ENCODE assay signal across 9 mouse cellular contexts in the genomic region with DNA sequence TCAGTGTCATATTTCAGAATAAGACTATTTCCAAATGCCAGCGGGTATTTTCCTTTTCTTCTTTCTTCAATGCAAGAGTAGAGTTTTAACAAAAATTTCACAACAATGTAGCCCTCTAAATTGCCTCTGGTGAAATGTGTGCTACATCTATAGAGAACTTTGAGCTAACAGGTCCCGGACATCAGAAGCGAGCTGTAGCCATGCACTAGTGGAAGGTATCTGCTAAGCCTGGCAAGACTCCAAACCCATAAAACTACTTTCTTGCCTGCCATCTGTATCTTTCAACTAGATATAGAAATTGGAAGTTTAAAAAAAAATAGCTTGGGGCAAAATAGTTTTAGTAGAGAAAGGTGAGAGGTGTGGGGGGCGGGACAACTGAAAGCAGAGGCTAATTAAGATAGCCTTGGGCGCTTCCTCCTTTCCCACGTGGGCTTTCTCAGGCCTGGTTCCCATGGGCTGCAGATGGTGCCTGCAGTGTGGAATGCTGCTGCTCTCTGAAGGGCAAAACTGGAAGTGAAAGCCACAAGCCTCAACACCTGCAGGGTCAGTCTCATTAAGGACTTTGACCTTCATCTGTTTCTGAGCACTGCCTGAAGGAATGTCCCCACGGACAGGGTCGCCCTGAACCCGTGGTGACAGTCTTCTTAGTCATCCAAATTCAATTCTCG.
A peak's percentile ranks its signal among the peaks of the same experiment; 100 is the strongest.
DNase-seq lines count a peak whose midpoint lies in the region; ATAC-seq lines count a peak whose summit lies in the region.
"Had no signal": no experiment of that assay in that cellular context is flagged by ENCODE, and none has a peak within 500 bp of the region (broad histone marks: within the 10 kb centered on the region; RNA-seq: fewer than 3 reads in every experiment).

No protein-coding gene starts in this region.

- no peaks in the 10 kb centered on the region for H3K36me3 ChIP-seq in forebrain, embryonic 11.5 days (ENCODE audit: control insufficient read depth, insufficient read depth, low read length)
- no peaks in the 10 kb centered on the region for H3K36me3 ChIP-seq in forebrain, embryonic 12.5 days (replicated peaks)
- H3K36me3 ChIP-seq: hindbrain, embryonic 15.5 days had no signal

- WGBS in forebrain, embryonic 11.5 days = 69% methylated on average over 10 of the region's 10 CpGs
- WGBS in forebrain, embryonic 12.5 days = 67% methylated on average over 10 of the region's 10 CpGs

- no peak overlapping the region for H3K4me2 ChIP-seq in forebrain, embryonic 11.5 days (ENCODE audit: low read depth, low read length, severe bottlenecking)
- no peak overlapping the region for H3K4me2 ChIP-seq in forebrain, embryonic 12.5 days
- H3K4me2 ChIP-seq: hindbrain, embryonic 15.5 days had no signal

- ATAC-seq in forebrain, embryonic 11.5 days (replicated peaks; ENCODE audit: low FRiP score) = 0 out of 2 replicates have a peak, but pooled peaks have one; percentile 42
- no peak; the same call in 1 of the 2 replicates for ATAC-seq in forebrain, embryonic 12.5 days (ENCODE audit: low FRiP score)
- ATAC-seq in inflammation-experienced regulatory T-cells, adult 6 months = no peak

- 0 out of 2 replicates have a peak, but pooled peaks cover 2% of the 10 kb centered on the region for H3K4me1 ChIP-seq in forebrain, embryonic 11.5 days (replicated peaks; ENCODE audit: control insufficient read depth, insufficient read depth, low read length)
- H3K4me1 ChIP-seq in forebrain, embryonic 12.5 days = no peaks in the 10 kb centered on the region
- H3K4me1 ChIP-seq: hindbrain, embryonic 15.5 days had no signal

- intact Hi-C loops in gastrocnemius, postnatal 14 days (cut with DNase I; ENCODE audit: low total_unique reads) = no loop called here

- no peaks in the 10 kb centered on the region for H3K27me3 ChIP-seq in forebrain, embryonic 11.5 days (ENCODE audit: control insufficient read depth, insufficient read depth, low read length)
- no peaks in the 10 kb centered on the region for H3K27me3 ChIP-seq in forebrain, embryonic 12.5 days
- H3K27me3 ChIP-seq: hindbrain, embryonic 15.5 days had no signal

- no peak overlapping the region for H3K9ac ChIP-seq in forebrain, embryonic 11.5 days (ENCODE audit: low read length)
- H3K9ac ChIP-seq in forebrain, embryonic 12.5 days = no peak overlapping the region
- H3K9ac ChIP-seq: hindbrain, embryonic 15.5 days had no signal

- peak; percentile 53 for DNase-seq in forebrain, embryonic 11.5 days (ENCODE audit: low spot score)
- DNase-seq in 3T3-L1 (ENCODE audit: low read depth, low spot score) = peak; percentile 18
- DNase-seq in embryo, embryonic 11 days = peak; percentile 58
- peak; percentile 22 for DNase-seq in kidney, postnatal 10 days
- no peak for DNase-seq in thymus, postnatal 0 days (ENCODE audit: low spot score)
- DNase-seq in gastrocnemius, postnatal 14 days = no peak

- H3K9me3 ChIP-seq in forebrain, embryonic 11.5 days (ENCODE audit: control insufficient read depth, low read length) = no peaks in the 10 kb centered on the region
- H3K9me3 ChIP-seq in forebrain, embryonic 12.5 days = no peaks in the 10 kb centered on the region
- H3K9me3 ChIP-seq: hindbrain, embryonic 15.5 days had no signal

- no peak overlapping the region for H3K27ac ChIP-seq in forebrain, embryonic 11.5 days (ENCODE audit: low read depth, low read length)
- no peak overlapping the region for H3K27ac ChIP-seq in forebrain, embryonic 12.5 days
- H3K27ac ChIP-seq: hindbrain, embryonic 15.5 days had no signal

- no peak overlapping the region for H3K4me3 ChIP-seq in forebrain, embryonic 11.5 days (ENCODE audit: low read depth, low read length)
- no peak overlapping the region for H3K4me3 ChIP-seq in forebrain, embryonic 12.5 days (replicated peaks)
- H3K4me3 ChIP-seq: hindbrain, embryonic 15.5 days had no signal

Comparison
In these comparisons a context has a peak if more than half of its experiments do, and no peak if none do; other contexts are left out.
1. DNase-seq: peak in forebrain, embryonic 11.5 days (single experiment), 3T3-L1 (single experiment), embryo, embryonic 11 days (single experiment) and kidney, postnatal 10 days (single experiment); none in thymus, postnatal 0 days (single experiment) and gastrocnemius, postnatal 14 days (single experiment).